Mouse (Mus musculus) intestine, embryonic 15.5 days (tissue): ENCODE measurements around the gene Mast3. TPM values are rescaled to one million over a fixed set of nuclear protein-coding genes. Genes with fewer than 3 reads are reported as not detected.
A peak's percentile ranks its signal among the peaks of the same experiment; 100 is the strongest.

Experiments
- ATAC-seq: fragments of 200-750 bp; cut with Nextera tagmentation; 2 replicates; pipeline ENCODE4 v1.8.0; 2017; ENCODE audit warnings: moderate TSS enrichment, moderate library complexity
- H3K27ac ChIP-seq: fragments of 300-500 bp; sonication (generic); 2 replicates; pipeline ENCODE4 v1.5.1; 2015; ENCODE audit warnings: mild to moderate bottlenecking, inconsistent platforms
- H3K27me3 ChIP-seq: fragments of 300-500 bp; sonication (generic); replicated peaks from 2 replicates; pipeline ENCODE4 v1.6.1; 2015; ENCODE audit warnings: inconsistent platforms
- H3K36me3 ChIP-seq: fragments of 300-500 bp; sonication (generic); 2 replicates; pipeline ENCODE4 v1.6.1; 2015; ENCODE audit warnings: inconsistent platforms
- H3K4me1 ChIP-seq: fragments of 300-500 bp; sonication (generic); replicated peaks from 2 replicates; pipeline ENCODE4 v1.6.1; 2015; ENCODE audit warnings: inconsistent platforms
- H3K4me2 ChIP-seq: fragments of 300-500 bp; sonication (generic); replicated peaks from 2 replicates; pipeline ENCODE4 v1.6.1; 2015; ENCODE audit warnings: mild to moderate bottlenecking, inconsistent platforms
- H3K4me3 ChIP-seq: fragments of 300-500 bp; sonication (generic); replicated peaks from 2 replicates; pipeline ENCODE4 v1.5.1; 2015; ENCODE audit warnings: inconsistent platforms
- H3K9ac ChIP-seq: fragments of 300-500 bp; sonication (generic); 2 replicates; pipeline ENCODE4 v1.6.1; 2015; ENCODE audit warnings: inconsistent platforms
- H3K9me3 ChIP-seq: fragments of 300-500 bp; sonication (generic); 2 replicates; pipeline ENCODE4 v1.6.1; 2016; ENCODE audit warnings: inconsistent platforms
- WGBS: fragments of 180-500 bp; shearing (Covaris S2); methylation state at CpG from one replicate; pipeline ENCODE4 v1.1.7; 2015; 5-methylcytosine and 5-hydroxymethylcytosine counted together
- polyA plus RNA-seq: library from polyadenylated mRNA; unstranded; fragments of >200 nt; fragmentation: Nextera tagmentation; extraction: Ambion mirVana; gene quantifications from 2 replicates; pipeline ENCODE4 v1.2.1, GENCODE M21; 2015

Gene Mast3
- polyA plus RNA-seq, 1 experiment from 2014 or later: 13.2 TPM

DNA sequence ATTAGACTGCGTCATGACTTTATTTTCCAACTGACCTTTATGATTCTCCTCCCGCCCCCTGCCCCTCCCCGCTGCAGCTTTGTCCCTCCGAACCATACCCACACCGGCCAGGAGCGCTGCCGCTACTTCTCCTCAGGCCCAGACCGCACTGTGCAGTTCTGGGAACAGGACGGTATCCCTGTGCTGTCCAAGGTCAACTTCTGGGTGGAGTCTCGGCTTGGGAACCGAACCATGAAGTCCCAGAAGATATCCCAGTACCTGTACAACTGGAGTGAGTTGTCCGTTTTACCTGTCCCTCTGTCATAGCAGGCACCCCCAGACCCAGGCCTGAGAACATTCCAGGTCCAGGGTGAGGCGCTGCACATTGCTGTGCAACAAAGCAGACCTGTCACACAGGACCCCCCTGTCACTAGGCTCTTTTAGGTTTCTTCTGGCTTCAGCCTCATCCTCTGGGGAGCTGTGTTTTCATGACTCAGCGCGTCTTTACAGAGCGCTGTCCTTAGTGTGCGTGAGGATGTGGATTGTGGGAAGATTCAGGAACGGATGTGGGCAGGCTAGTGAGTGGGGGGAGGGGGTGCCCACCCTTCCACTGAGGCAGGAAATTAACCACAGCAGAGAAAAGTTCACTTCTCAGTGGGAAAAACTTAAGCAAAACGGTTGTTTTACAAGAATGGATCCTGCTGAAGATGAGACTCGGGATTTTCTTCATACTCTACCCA lies 6.3 kb upstream of the Mast3 start:
- ATAC-seq: no peak
- H3K4me3 ChIP-seq: no peak overlapping the region
- no peak overlapping the region for H3K4me2 ChIP-seq
- H3K9ac ChIP-seq: no peak overlapping the region
- no peaks in the 10 kb centered on the region for H3K9me3 ChIP-seq
- no peaks in the 10 kb centered on the region for H3K4me1 ChIP-seq
- H3K27me3 ChIP-seq: peaks cover 3% of the 10 kb centered on the region; the same call in 1 of the 2 replicates
- H3K36me3 ChIP-seq: no peaks in the 10 kb centered on the region
- no peak overlapping the region for H3K27ac ChIP-seq
- WGBS: 70% methylated on average over 20 of the region's 20 CpGs

DNA sequence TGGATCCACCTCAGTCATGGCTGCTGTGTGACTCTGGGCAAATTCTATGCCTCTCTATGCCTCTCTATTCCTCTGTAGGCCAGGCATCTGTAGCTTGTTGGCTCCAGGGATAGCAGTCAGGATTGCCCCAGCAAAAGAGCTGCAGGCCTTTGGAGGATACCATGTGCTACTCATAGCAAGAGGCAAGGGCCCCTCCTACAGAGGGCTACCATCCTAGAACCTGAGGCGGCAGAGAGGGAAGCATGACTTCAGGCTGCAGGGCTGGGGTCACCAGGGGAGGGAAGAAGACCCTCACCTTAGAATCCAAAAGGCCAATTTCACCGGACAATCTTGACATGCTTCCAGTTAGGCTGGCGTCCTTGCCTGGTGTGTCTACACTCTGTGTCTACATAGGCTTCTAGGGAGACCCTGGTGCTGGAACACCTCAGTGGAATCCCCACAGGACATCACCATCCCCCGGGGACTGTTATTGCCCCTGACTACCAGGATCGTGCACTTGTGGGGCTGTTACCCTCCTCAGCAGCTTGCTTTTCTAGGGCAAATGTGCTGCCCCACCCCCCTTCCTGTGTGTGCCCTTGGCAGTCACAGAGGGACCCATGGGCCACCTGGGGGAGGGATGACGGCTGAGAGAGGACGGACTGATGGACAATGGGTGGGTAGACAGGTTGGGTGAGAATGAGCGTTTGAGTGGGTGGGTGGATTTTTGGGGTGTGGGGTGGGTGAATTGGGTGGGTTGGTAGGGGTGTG lies 4.3 kb upstream of the Mast3 start:
- no peak for ATAC-seq
- no peak overlapping the region for H3K9ac ChIP-seq
- 78% methylated on average over 8 of the region's 8 CpGs for WGBS

GRCm38 (mm10) chr8:70808239-70808638 lies 3.4 kb upstream of the Mast3 start, which contains the start of gene Il12rb1:
Gene Il12rb1, plus strand, starts transcription at chr8:70808449.
- Histone ChIP-seq H3K4me2 (no peak within 1 kb of the TSS), H3K4me1 (peaks cover 13% of the 10 kb centered on the region), H3K9me3 (no peaks in the 10 kb centered on the region), H3K27me3 (peaks cover 10% of the 10 kb centered on the region), H3K36me3 (no peaks in the 10 kb centered on the region), H3K9ac (no peak within 1 kb of the TSS), H3K27ac (no peak within 1 kb of the TSS), H3K4me3 (no peak within 1 kb of the TSS)
- WGBS: 63% methylated on average over 5 of the region's 5 CpGs
- ATAC-seq: no peak

More for the DNA sequence above, 4.3 kb upstream of the Mast3 start:
- no peak overlapping the region for H3K4me3 ChIP-seq
- peaks cover 3% of the 10 kb centered on the region; the same call in 1 of the 2 replicates for H3K27me3 ChIP-seq
- peaks cover 5% of the 10 kb centered on the region; the same call in 1 of the 2 replicates for H3K4me1 ChIP-seq
- H3K36me3 ChIP-seq: no peaks in the 10 kb centered on the region
- H3K27ac ChIP-seq: no peak overlapping the region
- H3K4me2 ChIP-seq: no peak overlapping the region
- no peaks in the 10 kb centered on the region for H3K9me3 ChIP-seq

DNA sequence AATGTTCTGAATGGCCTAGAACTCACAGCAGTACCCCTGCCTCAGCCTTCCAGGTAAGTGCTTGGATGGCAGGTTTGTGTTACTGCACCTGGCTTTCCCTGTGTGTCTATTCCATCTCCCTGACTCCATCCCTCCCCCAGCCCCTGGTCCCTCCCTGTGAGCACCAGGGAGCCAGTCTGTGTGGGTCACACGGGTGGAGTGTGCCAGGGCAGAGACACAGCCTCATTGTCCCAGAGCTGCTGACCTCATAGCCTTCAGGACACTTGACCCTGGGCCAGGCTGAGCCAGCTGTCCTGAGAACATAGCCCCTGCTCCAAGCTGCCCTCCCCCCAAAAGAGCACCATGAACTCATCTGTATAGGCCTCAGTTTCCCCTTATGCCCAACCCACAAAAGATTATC lies 2.5 kb upstream of the Mast3 start:
- Histone ChIP-seq H3K9ac (no peak overlapping the region), H3K9me3 (no peaks in the 10 kb centered on the region), H3K4me1 (peaks cover 13% of the 10 kb centered on the region), H3K36me3 (no peaks in the 10 kb centered on the region), H3K27ac (no peak overlapping the region), H3K4me3 (no peak overlapping the region), H3K27me3 (peaks cover 12% of the 10 kb centered on the region), H3K4me2 (no peak overlapping the region)
- WGBS: 44% methylated on average over 1 of the region's 1 CpGs
- no peak for ATAC-seq

GRCm38 (mm10) chr8:70806541-70806940 lies 1.7 kb upstream of the Mast3 start:
- peaks cover 18% of the 10 kb centered on the region for H3K27me3 ChIP-seq
- no peak overlapping the region for H3K9ac ChIP-seq
- 67% methylated on average over 4 of the region's 4 CpGs for WGBS
- H3K4me3 ChIP-seq: no peak overlapping the region
- no peaks in the 10 kb centered on the region for H3K9me3 ChIP-seq
- no peaks in the 10 kb centered on the region for H3K36me3 ChIP-seq
- H3K27ac ChIP-seq: no peak overlapping the region
- no peak for ATAC-seq
- peaks cover 13% of the 10 kb centered on the region for H3K4me1 ChIP-seq
- H3K4me2 ChIP-seq: no peak overlapping the region

DNA sequence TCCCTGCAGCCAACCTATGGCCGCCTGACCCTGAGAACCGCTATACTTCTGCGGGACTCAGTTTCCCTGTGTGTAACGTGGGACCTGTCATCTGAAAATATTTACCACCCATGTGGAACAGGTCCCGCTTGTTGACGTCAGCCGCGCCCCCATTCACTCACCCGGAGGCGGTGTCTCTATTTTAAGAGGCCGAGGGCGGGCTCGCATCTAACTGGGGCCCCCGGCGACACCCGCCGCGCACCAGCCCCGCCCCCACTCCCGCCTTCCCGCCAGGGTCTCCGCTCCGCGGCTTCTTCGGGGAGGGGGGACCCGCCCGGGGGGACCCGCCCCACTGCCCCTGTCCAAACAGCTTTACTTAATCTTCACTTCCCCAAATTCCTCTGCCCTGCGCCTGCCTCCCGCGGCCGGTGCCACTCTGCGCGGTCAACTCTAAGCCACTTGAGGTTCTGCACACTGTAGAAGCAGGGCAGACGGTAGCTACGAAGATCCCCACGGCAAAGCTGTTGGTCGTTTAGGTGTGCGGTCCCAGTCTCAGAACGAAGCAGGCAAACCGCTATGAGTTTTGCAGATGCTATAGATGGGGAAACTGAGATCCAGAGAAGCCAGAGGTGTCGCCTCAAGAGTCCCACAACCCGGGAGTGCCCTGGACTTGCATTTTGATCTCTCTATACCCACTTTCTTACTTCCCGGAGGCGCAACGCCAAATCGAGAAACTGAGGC lies 933 bp downstream of the Mast3 start:
- H3K36me3 ChIP-seq: no peaks in the 10 kb centered on the region
- no peak overlapping the region for H3K27ac ChIP-seq
- ATAC-seq: peak; percentile 20; the same call in 1 of the 2 replicates
- peaks cover 13% of the 10 kb centered on the region for H3K4me1 ChIP-seq
- H3K4me3 ChIP-seq: peak overlapping the region; percentile 55
- peak overlapping the region; percentile 96 for H3K4me2 ChIP-seq
- WGBS: 2% methylated on average over 47 of the region's 47 CpGs
- no peaks in the 10 kb centered on the region for H3K9me3 ChIP-seq
- H3K27me3 ChIP-seq: peaks cover 26% of the 10 kb centered on the region
- H3K9ac ChIP-seq: peak overlapping the region; percentile 45

- Histone ChIP-seq H3K27ac (no peak overlapping the region), H3K27me3 (peaks cover 32% of the 10 kb centered on the region), H3K4me2 (peak overlapping the region; percentile 96; the same call in 1 of the 2 replicates), H3K36me3 (no peaks in the 10 kb centered on the region), H3K9ac (no peak overlapping the region), H3K9me3 (no peaks in the 10 kb centered on the region), H3K4me1 (peaks cover 17% of the 10 kb centered on the region), H3K4me3 (no peak overlapping the region)
- 66% methylated on average over 11 of the region's 11 CpGs for WGBS
- no peak for ATAC-seq
Observed at GRCm38 (mm10) chr8:70802786-70803510, 1.9 kb downstream of the Mast3 start.

DNA sequence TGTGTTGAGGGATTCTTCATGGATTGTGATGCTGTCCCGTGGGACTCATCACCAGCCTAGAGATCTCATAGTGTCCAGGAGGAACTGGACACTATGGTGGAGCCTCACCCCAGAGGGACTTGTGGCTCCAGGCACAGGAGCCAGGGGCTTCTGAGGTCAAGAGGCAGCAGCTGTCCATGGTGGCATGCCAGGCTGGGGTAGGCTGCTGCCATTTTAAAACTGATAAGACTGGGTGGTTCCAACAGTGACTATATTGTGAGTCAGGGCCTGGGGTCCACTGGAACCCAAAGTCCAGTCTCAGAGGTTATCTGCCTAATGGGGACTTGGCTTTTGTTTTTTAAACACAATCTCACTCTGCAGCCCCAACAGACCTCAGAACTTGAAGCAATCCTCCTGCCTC lies 3.0 kb downstream of the Mast3 start:
- ATAC-seq: no peak
- no peak overlapping the region for H3K27ac ChIP-seq
- WGBS: 88% methylated on average over 1 of the region's 1 CpGs
- no peak overlapping the region for H3K4me3 ChIP-seq
- peaks cover 22% of the 10 kb centered on the region for H3K4me1 ChIP-seq
- no peak overlapping the region for H3K9ac ChIP-seq
- no peaks in the 10 kb centered on the region for H3K9me3 ChIP-seq
- H3K36me3 ChIP-seq: no peaks in the 10 kb centered on the region
- H3K4me2 ChIP-seq: no peak overlapping the region
- H3K27me3 ChIP-seq: peaks cover 32% of the 10 kb centered on the region

DNA sequence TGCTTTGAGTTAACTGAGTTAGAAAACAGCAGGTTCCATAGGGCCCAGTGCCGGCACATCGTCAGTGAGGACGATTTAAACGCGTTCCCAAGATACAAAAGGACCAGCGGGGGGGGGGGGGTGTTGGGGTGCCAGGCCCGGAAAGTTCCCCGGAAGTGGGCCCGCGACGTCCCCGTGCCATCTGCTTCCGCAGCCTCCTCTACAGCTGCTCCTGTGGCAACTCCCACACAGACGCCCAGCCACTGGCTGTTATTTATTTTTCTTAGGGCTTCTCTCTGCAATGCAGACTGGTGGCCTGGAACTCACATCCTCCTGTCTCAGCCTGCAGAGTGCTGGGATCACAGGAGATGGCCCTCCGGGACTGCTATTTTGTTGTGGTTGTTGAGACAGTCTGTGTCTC lies 3.7 kb downstream of the Mast3 start:
- H3K9ac ChIP-seq: no peak overlapping the region
- 28% methylated on average over 15 of the region's 15 CpGs for WGBS
- ATAC-seq: no peak
- peaks cover 27% of the 10 kb centered on the region for H3K4me1 ChIP-seq
- no peaks in the 10 kb centered on the region for H3K36me3 ChIP-seq
- H3K4me2 ChIP-seq: no peak overlapping the region
- H3K27ac ChIP-seq: no peak overlapping the region
- peaks cover 32% of the 10 kb centered on the region for H3K27me3 ChIP-seq
- no peak overlapping the region for H3K4me3 ChIP-seq
- H3K9me3 ChIP-seq: no peaks in the 10 kb centered on the region

- H3K4me3 ChIP-seq: no peak overlapping the region
- ATAC-seq: no peak
- H3K9ac ChIP-seq: no peak overlapping the region
- no peaks in the 10 kb centered on the region for H3K9me3 ChIP-seq
- no peak overlapping the region for H3K27ac ChIP-seq
- H3K36me3 ChIP-seq: no peaks in the 10 kb centered on the region
- peaks cover 32% of the 10 kb centered on the region for H3K27me3 ChIP-seq
- peaks cover 30% of the 10 kb centered on the region for H3K4me1 ChIP-seq
- H3K4me2 ChIP-seq: no peak overlapping the region
- WGBS: 61% methylated on average over 10 of the region's 10 CpGs
Observed at GRCm38 (mm10) chr8:70800648-70801047, 4.2 kb downstream of the Mast3 start.

GRCm38 (mm10) chr8:70798281-70798680 lies 6.6 kb downstream of the Mast3 start:
- H3K4me1 ChIP-seq: peaks cover 20% of the 10 kb centered on the region
- WGBS: 10% methylated on average over 15 of the region's 15 CpGs
- H3K9ac ChIP-seq: peak overlapping the region; percentile 45; the same call in 1 of the 2 replicates
- peak overlapping the region; percentile 57 for H3K4me3 ChIP-seq
- H3K36me3 ChIP-seq: no peaks in the 10 kb centered on the region
- peak overlapping the region; percentile 83 for H3K27ac ChIP-seq
- no peaks in the 10 kb centered on the region for H3K9me3 ChIP-seq
- peaks cover 25% of the 10 kb centered on the region; the same call in 1 of the 2 replicates for H3K27me3 ChIP-seq
- peak overlapping the region; percentile 88 for H3K4me2 ChIP-seq
- no peak for ATAC-seq
